9 mouse cellular contexts compared by ENCODE assay signal in genomic region chr2:38350796-38351195, GRCm38 (mm10). TPM values are rescaled to one million over a fixed set of nuclear protein-coding genes. Genes with fewer than 3 reads are reported as not detected.
A peak's percentile ranks its signal among the peaks of the same experiment; 100 is the strongest.
DNase-seq lines count a peak whose midpoint lies in the region; ATAC-seq and TF ChIP-seq lines count a peak whose summit lies in the region.
"Had no signal": no experiment of that assay in that cellular context is flagged by ENCODE, and none has a peak within 500 bp of the region (broad histone marks: within the 10 kb centered on the region; RNA-seq: fewer than 3 reads in every experiment).

No protein-coding gene starts in this region.

- under 1% methylated on average over 37 of the region's 37 CpGs for WGBS in cerebellum, adult 2 months
- WGBS in hindbrain, embryonic 10.5 days = 0% methylated on average over 37 of the region's 37 CpGs
- WGBS in lung, embryonic 16.5 days = under 1% methylated on average over 36 of the region's 37 CpGs

- H3K27me3 ChIP-seq in Patski = peaks cover 2% of the 10 kb centered on the region
- peaks cover 14% of the 10 kb centered on the region; the same call in 1 of the 2 replicates for H3K27me3 ChIP-seq in cerebellum, adult 2 months (ENCODE audit: control insufficient read depth, insufficient read depth, low read length)
- H3K27me3 ChIP-seq in hindbrain, embryonic 10.5 days (ENCODE audit: insufficient read depth, poor library complexity, severe bottlenecking) = peaks cover 100% of the 10 kb centered on the region
- H3K27me3 ChIP-seq in lung, embryonic 16.5 days (ENCODE audit: control insufficient read depth, insufficient read depth, low read depth, low read length) = peaks cover 94% of the 10 kb centered on the region

- in situ Hi-C loops in Patski (cut with MboI; ENCODE audit: low pct_unique_long_range_greater_than_20kb) = no loop called here

- peak overlapping the region; percentile 58 for H3K4me2 ChIP-seq in lung, embryonic 16.5 days (ENCODE audit: low read depth, low read length)

- 0 out of 2 replicates have a peak overlapping the region, but pooled peaks have one; percentile 11 for H3K9ac ChIP-seq in lung, embryonic 16.5 days (ENCODE audit: low read length)

- peak overlapping the region; percentile 24 for H3K4me3 ChIP-seq in cerebellum, adult 2 months (replicated peaks; ENCODE audit: insufficient read depth, low read depth, low read length)
- H3K4me3 ChIP-seq in hindbrain, embryonic 10.5 days = peak overlapping the region; percentile 55
- H3K4me3 ChIP-seq in lung, embryonic 16.5 days (ENCODE audit: low read length) = peak overlapping the region; percentile 42

- DNase-seq in Patski (ENCODE audit: low read depth, low spot score) = no peak
- DNase-seq in cerebellum, adult 2 months = peak; percentile 60 to 63
- peak; percentile 79 to 85 for DNase-seq in frontal cortex, postnatal 10 days (ENCODE audit: low spot score in 2 of 2)
- peak; percentile 91 for DNase-seq in hindbrain, embryonic 10.5 days (ENCODE audit: low spot score)
- peak; percentile 90 to 95 for DNase-seq in layer of hippocampus, postnatal 10 days (ENCODE audit: low spot score in 2 of 2)
- DNase-seq in retina, embryonic 14.5 days (ENCODE audit: low spot score) = peak; percentile 98
- no peak for DNase-seq in natural killer cell, adult 2 months (ENCODE audit: low spot score in 2 of 2)

- H3K27ac ChIP-seq in cerebellum, adult 2 months (ENCODE audit: insufficient read depth, low read length) = no peak overlapping the region
- H3K27ac ChIP-seq in hindbrain, embryonic 10.5 days = peak overlapping the region; percentile 81
- H3K27ac ChIP-seq in lung, embryonic 16.5 days (ENCODE audit: low read length) = no peak overlapping the region
- H3K27ac ChIP-seq: macrophage had no signal

- TF ChIP-seq CTCF in Patski (IDR thresholded peaks at IDR 0.05) = no peak
- no peak for TF ChIP-seq CTCF in cerebellum, adult 2 months (IDR thresholded peaks at IDR 0.05; ENCODE audit: borderline replicate concordance, insufficient read depth, low read depth, low read length)

- H3K9me3 ChIP-seq in hindbrain, embryonic 10.5 days = no peaks in the 10 kb centered on the region
- no peaks in the 10 kb centered on the region for H3K9me3 ChIP-seq in lung, embryonic 16.5 days (ENCODE audit: control insufficient read depth, low read length)

- TF ChIP-seq POLR2A in cerebellum, adult 2 months (IDR thresholded peaks at IDR 0.05; ENCODE audit: borderline replicate concordance, insufficient read depth, low read length) = no peak

- CTCF ChIA-PET in Patski (lab: Charles Lee) = no interaction called here

- peak; percentile 86 for ATAC-seq in Patski
- ATAC-seq in lung, embryonic 16.5 days (ENCODE audit: low read depth) = peak; percentile 95

- no peaks in the 10 kb centered on the region for H3K36me3 ChIP-seq in hindbrain, embryonic 10.5 days
- no peaks in the 10 kb centered on the region for H3K36me3 ChIP-seq in lung, embryonic 16.5 days (ENCODE audit: control insufficient read depth, insufficient read depth, low read length)

- POLR2A ChIA-PET in Patski (lab: Charles Lee) = interaction anchor here (0.7 kb wide), 1 partner anchor 403 kb away, joined by 3 read pairs; no protein-coding TSS in a partner anchor

- H3K4me1 ChIP-seq in cerebellum, adult 2 months (ENCODE audit: control insufficient read depth, insufficient read depth, low read length) = no peaks in the 10 kb centered on the region; the same call in 1 of the 2 replicates
- H3K4me1 ChIP-seq in hindbrain, embryonic 10.5 days (replicated peaks) = peaks cover 72% of the 10 kb centered on the region
- peaks cover 16% of the 10 kb centered on the region for H3K4me1 ChIP-seq in lung, embryonic 16.5 days (replicated peaks; ENCODE audit: control insufficient read depth, insufficient read depth, low read length)

RNA-seq across cellular contexts. Expression of gene Lhx2, which starts 11.7 kb away (rescaled TPM):
- polyA plus RNA-seq in Patski (2021) = 4.3 TPM
- 1.9 and 3.5 TPM in 2 replicates for polyA plus RNA-seq in cerebellum, adult 2 months (2012; rRNA removed)
- polyA plus RNA-seq in hindbrain, embryonic 10.5 days (2016; fragmentation: Nextera tagmentation; extraction: Ambion mirVana) = 17.4 and 26.4 TPM in 2 replicates
- total RNA-seq in layer of hippocampus, postnatal 10 days (2021) = 100 to 1,000 TPM; 104 to 105 TPM
- not detected in 2 replicates for polyA plus RNA-seq in lung, embryonic 16.5 days (2015; fragmentation: Nextera tagmentation; extraction: Ambion mirVana)

Comparison
In these comparisons a context has a peak if more than half of its experiments do, and no peak if none do; other contexts are left out.
1. DNase-seq: peak in cerebellum, adult 2 months (2 of 2), frontal cortex, postnatal 10 days (2 of 2), hindbrain, embryonic 10.5 days (single experiment), layer of hippocampus, postnatal 10 days (2 of 2) and retina, embryonic 14.5 days (single experiment); none in Patski (single experiment) and natural killer cell, adult 2 months (0 of 2).
2. Peak in every context shown above with its lines, with median percentiles within 50 percentile points of each other: H3K4me3 ChIP-seq.